Mouse (Mus musculus) gastrocnemius, postnatal 4 days (tissue): Measurements from ENCODE around the gene Slc38a4. TPM values are rescaled to one million over a fixed set of nuclear protein-coding genes. Genes with fewer than 3 reads are reported as not detected.

ENCODE experiments used
- DNase-seq, 2 experiments: peaks; one replicate each; pipeline ENCODE4 v3.0.0; 2021 to 2022; ENCODE audit warnings: low spot score in 2 of 2, mixed read lengths in 2 of 2
- total RNA-seq, 2 experiments: library from RNA; stranded (reverse); gene quantifications; 2 replicates each; pipeline ENCODE4 v1.2.3; 2021

The Slc38a4 gene
- total RNA-seq, 2 experiments from 2014 or later: 153 to 185 TPM

- no peak for DNase-seq
Measured at GRCm38 (mm10) chr15:96971906-96972305, 83.8 kb downstream of the Slc38a4 start.

GRCm38 (mm10) chr15:96969792-96970191 is 86.0 kb downstream of the Slc38a4 start:
- no peak for DNase-seq

- DNase-seq: no peak
Measured at GRCm38 (mm10) chr15:96968741-96969140, 87.0 kb downstream of the Slc38a4 start.

GRCm38 (mm10) chr15:96966326-96966725 is 89.4 kb downstream of the Slc38a4 start:
- DNase-seq: no peak

- no peak for DNase-seq
Measured at GRCm38 (mm10) chr15:96963735-96964134, 92.0 kb downstream of the Slc38a4 start.

GRCm38 (mm10) chr15:96963318-96963717 is 92.4 kb downstream of the Slc38a4 start:
- no peak for DNase-seq

- DNase-seq: no peak
Measured at GRCm38 (mm10) chr15:96960343-96960742, 95.4 kb downstream of the Slc38a4 start.

GRCm38 (mm10) chr15:96959247-96959646 is 96.5 kb downstream of the Slc38a4 start:
- DNase-seq: no peak

GRCm38 (mm10) chr15:96956699-96957098 is 99.1 kb downstream of the Slc38a4 start:
- no peak for DNase-seq

GRCm38 (mm10) chr15:96954389-96954788 is 101.4 kb downstream of the Slc38a4 start:
- no peak for DNase-seq

GRCm38 (mm10) chr15:96953938-96954238 is 101.9 kb downstream of the Slc38a4 start:
- no peak for DNase-seq

GRCm38 (mm10) chr15:96953112-96953937 is 102.4 kb downstream of the Slc38a4 start:
- DNase-seq: peak; percentile 48 to 76

- DNase-seq: no peak
Measured at GRCm38 (mm10) chr15:96952488-96952887, 103.3 kb downstream of the Slc38a4 start.

GRCm38 (mm10) chr15:96951783-96952182 is 104.0 kb downstream of the Slc38a4 start:
- DNase-seq: no peak

- no peak for DNase-seq
Measured at GRCm38 (mm10) chr15:96948471-96948870, 107.3 kb downstream of the Slc38a4 start.

Other genes with a start within 250 kb of the Slc38a4 start
- gene Pced1b, start 191.2 kb upstream of the Slc38a4 start, total RNA-seq: 1 to 10 TPM; 4.6 to 6.3 TPM
- 1 to 10 TPM; 3.0 to 3.8 TPM for gene Amigo2, start 191.3 kb upstream of the Slc38a4 start, total RNA-seq